Mouse (Mus musculus) G1E (cell line): ENCODE data around the gene Ccm2l. TPM values are rescaled to one million over a fixed set of nuclear protein-coding genes. Genes with fewer than 3 reads are reported as not detected.

ENCODE experiments used
- ATAC-seq: 2 replicates; pipeline ENCODE4 v1.8.0; 2016; ENCODE audit warnings: mild to moderate bottlenecking; ENCODE audit not compliant: insufficient number of reproducible peaks, poor library complexity, low FRiP score, severe bottlenecking; ENCODE audit errors: extremely low read depth
- DNase-seq: peaks from one replicate; pipeline ENCODE4 v3.0.0; 2012; ENCODE audit warnings: low spot score
- H3K27me3 ChIP-seq: 2 replicates; pipeline ENCODE4 v1.6.1; 2012; ENCODE audit warnings: mild to moderate bottlenecking, low read length, inconsistent platforms; ENCODE audit not compliant: insufficient read depth
- H3K36me3 ChIP-seq: replicated peaks from 2 replicates; pipeline ENCODE3; 2012; ENCODE audit warnings: mild to moderate bottlenecking, inconsistent platforms
- H3K4me1 ChIP-seq: 2 replicates; pipeline ENCODE4 v1.6.1; 2012; ENCODE audit warnings: low read depth, low read length, inconsistent platforms, mixed read lengths; ENCODE audit not compliant: insufficient read depth
- H3K4me3 ChIP-seq: 2 replicates; pipeline ENCODE4 v1.5.1; 2012; ENCODE audit warnings: low read depth, mild to moderate bottlenecking, inconsistent platforms, low read length, moderate library complexity, mixed read lengths
- H3K9me3 ChIP-seq: replicated peaks from 2 replicates; pipeline ENCODE4 v1.6.1; 2012; ENCODE audit warnings: inconsistent platforms
- CTCF ChIP-seq: IDR thresholded peaks from 2 replicates; pipeline ENCODE4 v1.5.1; 2012; ENCODE audit warnings: low read depth, low read length, inconsistent platforms, mixed read lengths
- GATA1 ChIP-seq: IDR thresholded peaks from 2 replicates; pipeline ENCODE4 v1.6.1; 2012; ENCODE audit warnings: borderline replicate concordance, low read length, inconsistent platforms, mixed read lengths
- GATA2 ChIP-seq: IDR thresholded peaks from 2 replicates; pipeline ENCODE4 v1.6.1; 2012; ENCODE audit warnings: low read depth, low read length, inconsistent platforms, borderline replicate concordance
- POLR2AphosphoS5 ChIP-seq: IDR thresholded peaks from 2 replicates; pipeline ENCODE4 v1.6.1; 2012; ENCODE audit warnings: low read depth, low read length, inconsistent platforms; ENCODE audit not compliant: insufficient replicate concordance
- TAL1 ChIP-seq: conservative IDR thresholded peaks from 2 replicates; pipeline ENCODE4 v1.6.1; 2012; ENCODE audit warnings: low read depth, low read length, inconsistent platforms, mixed read lengths
- polyA plus RNA-seq: library from polyadenylated mRNA; stranded (reverse); fragments of >175 nt; gene quantifications from 2 replicates; pipeline ENCODE4 v1.2.3, GENCODE M21; 2012
- total RNA-seq, 2 experiments: library from RNA; stranded (forward) in 1 of 2; stranded (reverse) in 1 of 2; fragments of 200-1000 nt in 1 of 2; fragments of >200 nt in 1 of 2; fragmentation: Nextera tagmentation in 1 of 2; gene quantifications; 2 replicates each; pipeline ENCODE4 v1.2.3; 2014 to 2017

Ccm2l gene
- total and polyA plus RNA-seq, 3 experiments = 0.11 TPM; not detected in 2

DNA sequence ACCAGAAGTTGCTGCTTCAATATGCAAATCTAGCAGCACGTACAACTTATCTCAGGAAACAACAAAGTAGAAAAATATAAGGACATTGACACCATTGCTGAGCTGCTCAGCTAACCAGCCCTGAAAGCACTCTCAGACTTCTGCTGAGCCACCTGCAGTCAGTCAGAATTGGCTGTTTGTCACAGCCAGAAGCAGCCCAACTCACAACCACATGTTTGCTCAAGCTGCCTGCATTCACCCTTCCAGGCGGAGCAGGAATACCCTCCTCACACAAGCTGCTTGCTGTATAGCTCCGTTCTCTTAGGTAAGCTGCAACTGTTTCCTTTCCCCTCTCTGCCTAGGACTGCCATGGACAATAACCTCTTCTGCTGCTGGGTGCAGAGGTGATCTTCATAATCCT lies 2.4 kb upstream of the Ccm2l start:
- Histone ChIP-seq H3K27me3 (peaks cover 48% of the 10 kb centered on the region), H3K4me1 (no peaks in the 10 kb centered on the region), H3K9me3 (no peaks in the 10 kb centered on the region), H3K36me3 (no peaks in the 10 kb centered on the region), H3K4me3 (no peak overlapping the region)
- ATAC-seq = no peak
- no peak for DNase-seq
- TF ChIP-seq POLR2AphosphoS5 (no peak), GATA1 (no peak), CTCF (no peak), TAL1 (no peak), GATA2 (no peak)

DNA sequence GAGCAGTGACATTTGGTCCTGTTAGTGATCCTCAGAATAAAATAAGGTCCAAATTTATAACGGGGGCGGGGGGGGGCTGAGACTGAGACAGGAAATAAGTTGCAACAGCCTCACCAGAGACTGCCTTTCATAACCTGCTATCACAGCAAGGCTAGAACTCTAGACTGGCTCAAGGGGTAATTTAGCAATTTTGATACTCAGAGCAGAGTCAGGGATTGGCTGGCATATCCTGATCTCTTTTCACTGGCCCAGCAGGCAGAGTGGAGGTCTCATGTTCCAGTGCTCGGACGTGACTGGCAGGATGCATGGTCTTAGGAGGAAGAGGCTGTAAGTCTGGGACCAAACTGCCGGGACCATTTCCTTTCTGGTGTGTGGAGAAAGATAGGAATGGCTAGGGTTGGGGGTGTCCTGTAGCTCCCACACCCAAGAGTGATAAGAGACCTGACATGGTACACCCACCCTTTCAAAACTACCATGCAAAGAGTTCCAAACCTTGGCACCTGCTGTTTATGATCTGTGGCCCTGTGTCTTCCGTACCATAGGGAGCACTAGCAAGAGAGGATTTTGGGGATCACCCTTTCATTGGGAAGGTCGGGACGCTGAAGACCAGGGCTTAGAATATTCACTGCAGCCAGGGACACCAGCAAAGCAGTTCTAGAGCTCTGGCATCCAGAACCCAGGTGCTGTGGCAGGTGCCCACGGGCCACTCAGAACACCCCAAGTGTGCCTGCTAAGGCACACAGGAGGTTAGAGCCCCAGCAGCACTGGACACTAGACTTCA lies 1.4 kb upstream of the Ccm2l start:
- no peak for DNase-seq
- H3K9me3 ChIP-seq = no peaks in the 10 kb centered on the region
- no peaks in the 10 kb centered on the region for H3K36me3 ChIP-seq
- no peak overlapping the region for H3K4me3 ChIP-seq
- no peak for ATAC-seq
- H3K4me1 ChIP-seq = no peaks in the 10 kb centered on the region
- H3K27me3 ChIP-seq = peaks cover 46% of the 10 kb centered on the region
- TF ChIP-seq TAL1 = no peak
- no peak for TF ChIP-seq CTCF
- no peak for TF ChIP-seq POLR2AphosphoS5
- TF ChIP-seq GATA2 = no peak
- TF ChIP-seq GATA1 = no peak

DNA sequence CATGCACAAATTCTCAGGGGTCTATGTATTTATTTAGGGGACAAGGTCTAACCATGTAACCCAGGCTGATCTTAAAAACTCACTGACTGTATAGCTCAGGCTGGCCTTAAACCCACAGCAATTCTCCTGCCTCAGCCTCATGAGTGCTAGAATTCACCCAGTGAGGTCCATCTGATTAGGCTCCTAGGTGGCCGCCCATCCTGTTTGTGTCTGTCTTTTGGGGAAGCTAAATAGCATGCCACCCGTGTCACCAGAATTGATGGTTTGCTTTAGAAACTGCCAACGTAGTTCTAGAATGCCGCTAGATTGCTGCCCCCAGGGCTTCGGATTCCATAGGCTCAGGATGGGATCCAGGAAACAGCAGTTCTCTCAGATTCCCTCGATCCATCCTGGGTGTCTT lies 1.2 kb downstream of the Ccm2l start:
- Histone ChIP-seq H3K9me3 (no peaks in the 10 kb centered on the region), H3K4me3 (no peak overlapping the region), H3K4me1 (no peaks in the 10 kb centered on the region), H3K36me3 (no peaks in the 10 kb centered on the region), H3K27me3 (peaks cover 37% of the 10 kb centered on the region)
- TF ChIP-seq CTCF (no peak), GATA1 (no peak), GATA2 (no peak), POLR2AphosphoS5 (no peak), TAL1 (no peak)
- DNase-seq (no peak), ATAC-seq (no peak)

DNA sequence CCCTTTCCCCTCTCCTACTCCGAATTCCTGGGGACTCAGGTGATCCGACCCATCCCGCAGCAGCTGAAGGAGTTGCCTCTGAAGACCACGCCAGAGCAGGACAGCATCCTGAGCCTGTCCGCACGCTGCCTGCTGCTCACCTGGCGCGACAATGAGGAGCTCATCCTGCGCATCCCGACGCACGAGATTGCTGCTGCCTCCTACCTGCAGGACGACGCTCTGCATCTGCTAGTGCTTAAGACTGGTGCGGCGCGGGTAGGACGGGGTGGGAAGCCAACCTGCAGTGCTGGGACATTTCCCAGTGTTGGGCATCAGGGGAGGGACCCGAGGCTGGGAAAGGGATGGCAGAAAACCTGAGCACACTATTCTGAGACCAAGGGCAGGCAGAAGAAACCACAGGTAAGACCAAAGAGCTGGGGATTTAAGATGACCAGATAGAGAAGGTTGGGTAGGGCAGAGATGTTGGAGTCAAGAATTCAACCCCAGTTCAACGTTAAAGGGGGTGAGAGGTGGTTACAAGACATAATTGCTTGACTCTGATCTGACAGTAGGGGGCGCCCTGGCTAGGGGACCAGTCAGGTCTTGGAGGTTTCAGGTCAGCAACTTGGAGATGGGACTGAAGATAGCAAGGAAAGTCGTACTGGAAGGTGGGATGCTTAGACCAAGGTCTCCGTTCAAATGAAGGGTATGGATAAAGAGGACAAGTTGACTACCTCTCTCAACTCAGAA lies 5.2 kb downstream of the Ccm2l start:
- H3K4me3 ChIP-seq = no peak overlapping the region
- no peak for DNase-seq
- TF ChIP-seq TAL1 = no peak

DNA sequence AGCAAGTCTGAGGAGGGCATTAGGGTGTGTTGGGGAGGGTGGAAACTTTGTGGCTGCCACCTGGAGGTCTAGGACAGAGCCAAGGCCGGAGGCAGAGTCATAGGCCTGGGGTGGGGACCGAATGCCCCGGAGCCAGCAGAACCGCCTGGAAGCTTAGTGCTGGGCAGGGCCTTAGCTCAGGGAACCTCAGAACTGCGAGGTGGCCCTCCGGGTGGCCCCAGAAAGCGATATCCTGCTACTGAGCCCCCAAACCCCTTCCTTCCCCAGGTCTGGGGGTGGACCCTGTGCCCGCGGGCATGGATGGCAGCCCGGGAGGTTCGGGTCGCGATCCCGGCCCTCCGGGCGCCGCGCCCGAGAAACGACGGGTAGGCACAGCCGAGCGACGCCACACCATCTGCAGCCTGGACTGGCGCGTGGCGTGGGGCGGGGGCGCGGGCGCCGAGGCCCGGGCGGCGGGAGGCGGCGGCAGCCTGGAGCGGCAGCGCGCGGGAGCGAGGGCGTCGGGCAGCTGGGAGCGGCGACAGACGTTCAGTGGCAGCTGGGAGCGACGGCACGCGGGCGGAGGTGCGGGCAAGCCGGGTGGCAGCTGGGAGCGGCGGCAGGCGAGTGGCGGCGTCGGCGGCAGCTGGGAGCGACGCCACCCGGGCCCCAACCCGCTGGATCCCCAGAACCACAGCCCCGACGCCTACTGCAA lies 5.9 kb downstream of the Ccm2l start:
- ATAC-seq (no peak), DNase-seq (no peak)
- H3K4me1 ChIP-seq = peaks cover 13% of the 10 kb centered on the region
- no peaks in the 10 kb centered on the region for H3K9me3 ChIP-seq
- peaks cover 34% of the 10 kb centered on the region for H3K27me3 ChIP-seq
- no peaks in the 10 kb centered on the region for H3K36me3 ChIP-seq
- no peak for TF ChIP-seq POLR2AphosphoS5
- no peak for TF ChIP-seq TAL1
- no peak for TF ChIP-seq GATA2
- no peak for TF ChIP-seq GATA1
- TF ChIP-seq CTCF = no peak
- H3K4me3 ChIP-seq = no peak overlapping the region

More for the DNA sequence above, 5.2 kb downstream of the Ccm2l start:
- Histone ChIP-seq H3K27me3 (peaks cover 33% of the 10 kb centered on the region), H3K36me3 (no peaks in the 10 kb centered on the region), H3K9me3 (no peaks in the 10 kb centered on the region), H3K4me1 (peaks cover 8% of the 10 kb centered on the region)
- no peak for ATAC-seq

DNA sequence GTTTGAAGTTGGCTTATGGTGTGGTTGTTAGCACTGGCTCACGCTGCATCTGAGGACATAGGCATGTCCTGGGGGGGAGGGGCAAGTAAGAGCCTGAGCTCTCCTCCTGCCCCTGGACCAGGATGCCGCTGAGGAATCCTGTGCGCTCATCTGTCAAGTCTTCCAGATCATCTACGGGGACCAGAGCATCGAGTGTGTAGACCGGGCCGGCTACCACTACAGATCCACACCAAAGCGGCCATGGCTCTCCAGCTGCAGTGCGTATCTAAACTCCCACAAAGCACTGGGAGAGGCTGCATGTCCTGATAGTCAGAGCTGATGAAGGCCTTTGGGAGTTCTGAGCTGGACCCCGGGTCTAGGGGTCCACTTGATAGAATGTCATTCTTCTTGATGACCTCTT lies 8.9 kb downstream of the Ccm2l start:
- no peak for ATAC-seq
- TF ChIP-seq TAL1 = no peak
- TF ChIP-seq CTCF = no peak
- TF ChIP-seq POLR2AphosphoS5 = no peak
- no peak for TF ChIP-seq GATA1
- no peak for TF ChIP-seq GATA2

More for the DNA sequence above, 8.9 kb downstream of the Ccm2l start:
- Histone ChIP-seq H3K4me1 (peaks cover 13% of the 10 kb centered on the region), H3K36me3 (no peaks in the 10 kb centered on the region), H3K4me3 (no peak overlapping the region), H3K9me3 (no peaks in the 10 kb centered on the region), H3K27me3 (peaks cover 28% of the 10 kb centered on the region)
- no peak for DNase-seq
